Mouse (Mus musculus) kidney, postnatal 0 days (tissue): Measurements from ENCODE around the gene Mecom. TPM values are rescaled to one million over a fixed set of nuclear protein-coding genes. Genes with fewer than 3 reads are reported as not detected.

Source experiments
- ATAC-seq: fragments of 200-750 bp; cut with Nextera tagmentation; replicated peaks from 2 replicates; pipeline ENCODE4 v1.8.0; 2017; ENCODE audit warnings: low read depth, moderate number of reproducible peaks, moderate TSS enrichment, moderate library complexity; ENCODE audit not compliant: low FRiP score
- DNase-seq: peaks from one replicate; pipeline ENCODE4 v3.0.0-alpha.2; 2016; ENCODE audit warnings: low spot score
- H3K27ac ChIP-seq: fragments of 300-500 bp; sonication (generic); 2 replicates; pipeline ENCODE4 v1.5.1; 2014; ENCODE audit warnings: mild to moderate bottlenecking
- H3K27me3 ChIP-seq: fragments of 300-500 bp; sonication (generic); 2 replicates; pipeline ENCODE4 v1.6.1; 2014; ENCODE audit warnings: low read length, mixed read lengths; ENCODE audit not compliant: insufficient read depth
- H3K36me3 ChIP-seq: fragments of 300-500 bp; sonication (generic); 2 replicates; pipeline ENCODE4 v1.6.1; 2014; ENCODE audit warnings: low read length, mixed read lengths; ENCODE audit not compliant: insufficient read depth
- H3K4me1 ChIP-seq: fragments of 300-500 bp; sonication (generic); replicated peaks from 2 replicates; pipeline ENCODE4 v1.6.1; 2014; ENCODE audit warnings: antibody characterized with exemption, low read length, mixed read lengths; ENCODE audit not compliant: insufficient read depth
- H3K4me2 ChIP-seq: fragments of 300-500 bp; sonication (generic); 2 replicates; pipeline ENCODE4 v1.6.1; 2014; ENCODE audit warnings: mild to moderate bottlenecking, low read length, moderate library complexity, mixed read lengths
- H3K4me3 ChIP-seq: fragments of 300-500 bp; sonication (generic); replicated peaks from 2 replicates; pipeline ENCODE4 v1.5.1; 2014; ENCODE audit warnings: low read depth, low read length
- H3K9ac ChIP-seq: fragments of 300-500 bp; sonication (generic); 2 replicates; pipeline ENCODE4 v1.6.1; 2014; ENCODE audit warnings: low read depth, low read length
- H3K9me3 ChIP-seq: fragments of 300-500 bp; sonication (generic); replicated peaks from 2 replicates; pipeline ENCODE4 v1.6.1; 2016; ENCODE audit warnings: low read length, inconsistent platforms, mixed read lengths
- CTCF ChIP-seq: IDR thresholded peaks from 2 replicates; pipeline ENCODE4 v1.5.1; 2016; ENCODE audit warnings: antibody characterized with exemption, low read depth, mild to moderate bottlenecking, moderate library complexity
- WGBS: fragments of 180-500 bp; shearing (Covaris S2); extraction: QIAGEN DNeasy Blood & Tissue Kit; methylation state at CpG from one replicate; pipeline ENCODE4 v1.1.7; 2014; 5-methylcytosine and 5-hydroxymethylcytosine counted together
- polyA plus RNA-seq: library from polyadenylated mRNA; unstranded; fragments of >200 nt; fragmentation: Nextera tagmentation; extraction: Ambion mirVana; gene quantifications from 2 replicates; pipeline ENCODE4 v1.2.1, GENCODE M21; 2015

Mecom gene
- polyA plus RNA-seq, 1 experiment from 2014 or later = 54.7 TPM

DNA sequence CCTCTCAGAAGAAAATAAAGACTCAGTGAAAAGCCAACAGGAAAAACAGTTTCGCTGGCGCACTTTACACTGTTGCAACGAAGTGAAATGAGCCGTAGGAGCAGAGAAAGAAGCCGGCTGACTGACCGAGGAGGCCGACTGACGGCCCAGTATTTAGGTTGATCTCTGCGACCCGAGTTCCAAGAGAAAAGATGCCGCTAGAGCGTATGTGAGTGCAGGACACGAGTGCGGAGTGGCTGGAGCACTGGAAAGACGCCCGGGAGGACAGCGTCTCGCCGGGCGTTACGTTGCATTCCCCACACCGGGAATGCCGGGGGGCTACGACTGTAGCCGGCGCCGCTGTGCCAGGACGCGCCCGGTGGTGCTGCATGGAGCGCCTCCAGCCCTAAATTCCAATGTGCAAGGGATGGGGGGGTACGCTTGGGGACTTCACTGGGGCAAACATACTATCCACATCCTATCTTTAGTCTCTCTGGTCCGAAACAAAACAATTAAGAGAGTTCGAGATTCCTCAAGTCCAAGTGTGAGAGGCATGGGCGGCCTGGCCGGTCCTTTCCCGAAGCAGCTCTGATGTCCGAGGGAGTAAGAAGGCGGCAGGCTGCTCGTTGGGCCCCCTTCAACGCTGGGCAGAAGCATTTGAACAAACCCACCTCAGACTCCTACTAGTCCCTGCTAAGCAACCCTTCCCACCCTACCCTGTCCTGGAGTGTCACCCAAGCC is 40.1 kb downstream of the Mecom start:
- peak overlapping the region; percentile 73 for H3K4me2 ChIP-seq
- peak overlapping the region; percentile 52 for H3K4me3 ChIP-seq
- WGBS = under 1% methylated on average over 41 of the region's 41 CpGs
- no peaks in the 10 kb centered on the region for H3K36me3 ChIP-seq
- no peak for TF ChIP-seq CTCF
- H3K4me1 ChIP-seq = peaks cover 11% of the 10 kb centered on the region
- H3K9me3 ChIP-seq = no peaks in the 10 kb centered on the region
- peak overlapping the region; percentile 93 for H3K27ac ChIP-seq
- DNase-seq = peak; percentile 69
- H3K9ac ChIP-seq = peak overlapping the region; percentile 76
- peaks cover 6% of the 10 kb centered on the region; the same call in 1 of the 2 replicates for H3K27me3 ChIP-seq
- 0 out of 2 replicates have a peak, but pooled peaks have one; percentile 5 for ATAC-seq

DNA sequence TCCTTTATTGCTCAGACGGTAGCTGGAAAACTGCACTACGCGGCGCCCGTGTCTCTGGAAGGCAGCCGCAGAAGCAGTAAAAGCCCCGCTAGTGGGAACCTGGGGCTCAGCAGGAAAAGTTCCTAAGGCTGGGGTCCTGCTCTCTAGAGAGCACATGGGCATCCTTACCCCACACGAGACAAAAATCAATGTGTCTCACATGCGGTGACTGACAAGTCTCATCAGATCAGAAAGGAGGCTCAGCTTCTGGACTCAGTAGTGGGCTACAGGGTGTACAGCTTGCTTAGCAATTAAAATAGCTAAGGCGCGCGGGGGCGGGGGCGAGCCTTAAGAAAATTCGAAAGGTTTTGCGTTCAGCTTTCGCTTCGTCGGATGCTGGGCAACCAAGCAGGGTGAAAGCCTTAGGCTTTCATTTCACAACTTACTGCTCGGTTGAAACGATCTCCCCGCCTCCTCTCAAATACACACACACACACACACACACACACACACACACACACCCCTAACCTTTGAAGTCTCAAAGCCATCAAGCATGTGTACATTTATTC is 40.7 kb downstream of the Mecom start:
- ATAC-seq (no peak; the same call in 1 of the 2 replicates), DNase-seq (peak; percentile 79)
- Histone ChIP-seq H3K4me2 (peak overlapping the region; percentile 73), H3K9ac (peak overlapping the region; percentile 76), H3K36me3 (no peaks in the 10 kb centered on the region), H3K4me3 (peak overlapping the region; percentile 52), H3K27me3 (peaks cover 6% of the 10 kb centered on the region; the same call in 1 of the 2 replicates), H3K9me3 (no peaks in the 10 kb centered on the region), H3K27ac (peak overlapping the region; percentile 93), H3K4me1 (peaks cover 11% of the 10 kb centered on the region)
- no peak for TF ChIP-seq CTCF
- under 1% methylated on average over 22 of the region's 22 CpGs for WGBS

DNA sequence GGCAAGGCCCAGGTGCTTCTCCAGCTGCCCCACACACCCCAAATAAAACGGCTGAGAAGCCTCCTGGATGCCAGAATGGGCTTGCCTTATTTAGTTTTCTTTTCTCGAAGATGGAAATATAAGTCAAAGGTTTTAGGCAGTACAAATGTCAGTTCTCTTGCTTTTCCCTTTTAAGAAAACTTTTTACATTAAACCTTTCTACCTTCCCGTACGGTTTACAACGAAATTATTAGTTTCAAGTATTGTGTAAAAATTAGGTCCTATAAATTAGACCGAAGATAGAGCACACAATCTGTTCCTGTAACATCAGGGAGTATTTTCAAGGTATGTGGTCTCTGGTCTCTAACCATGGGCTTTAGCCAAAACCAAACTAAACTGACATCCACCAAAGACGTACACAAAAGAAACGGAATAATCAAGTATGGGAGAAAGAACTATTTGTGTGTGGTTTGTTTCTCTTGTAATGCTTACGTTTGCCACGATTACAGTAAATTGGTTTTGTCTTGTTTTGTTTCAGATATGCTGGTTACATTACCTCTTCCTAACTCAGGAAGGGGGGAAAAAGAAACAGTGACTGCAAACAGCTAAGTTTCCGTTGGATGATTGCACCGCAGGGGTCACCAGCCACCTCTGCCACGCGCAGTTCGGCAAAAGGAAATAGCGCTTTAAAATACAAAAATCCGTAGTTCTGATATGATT is 41.3 kb downstream of the Mecom start:
- Histone ChIP-seq H3K4me3 (peak overlapping the region; percentile 52), H3K4me1 (peaks cover 11% of the 10 kb centered on the region), H3K9ac (peak overlapping the region; percentile 76), H3K27ac (peak overlapping the region; percentile 93), H3K9me3 (no peaks in the 10 kb centered on the region), H3K4me2 (peak overlapping the region; percentile 73), H3K27me3 (peaks cover 5% of the 10 kb centered on the region; the same call in 1 of the 2 replicates), H3K36me3 (no peaks in the 10 kb centered on the region)
- ATAC-seq (no peak), DNase-seq (peak; percentile 37)
- no peak for TF ChIP-seq CTCF
- WGBS = 9% methylated on average over 17 of the region's 17 CpGs

DNA sequence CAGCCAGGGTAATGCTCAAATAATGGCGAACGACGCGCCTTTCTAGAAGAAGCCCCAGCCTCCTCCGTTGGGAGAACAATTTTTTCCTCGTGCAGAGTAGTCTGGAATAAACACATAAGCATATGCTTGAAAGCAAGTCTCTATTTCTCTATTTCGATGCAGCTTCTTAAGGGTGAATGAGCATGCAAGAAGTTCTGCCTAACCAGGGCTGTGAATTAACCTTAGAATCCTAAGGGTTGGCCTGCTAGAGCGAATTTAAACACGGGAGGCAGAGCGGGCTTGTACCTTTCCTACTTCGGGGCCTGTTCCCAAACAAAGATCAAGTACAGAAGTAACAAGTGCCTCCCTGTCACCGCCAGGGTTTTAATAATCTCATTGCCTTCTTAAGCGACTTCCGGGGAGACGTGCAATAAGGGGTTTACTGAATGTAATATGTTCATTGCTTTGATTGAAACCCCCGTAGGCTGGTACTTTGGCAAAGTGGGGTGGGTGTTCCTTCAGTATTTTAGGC is 42.0 kb downstream of the Mecom start:
- Histone ChIP-seq H3K27me3 (no peaks in the 10 kb centered on the region), H3K4me2 (peak overlapping the region; percentile 73), H3K27ac (peak overlapping the region; percentile 93), H3K4me3 (peak overlapping the region; percentile 52; the same call in 1 of the 2 replicates), H3K36me3 (no peaks in the 10 kb centered on the region), H3K9me3 (no peaks in the 10 kb centered on the region), H3K4me1 (peaks cover 9% of the 10 kb centered on the region), H3K9ac (peak overlapping the region; percentile 6; the same call in 1 of the 2 replicates)
- DNase-seq = peak; percentile 46
- 24% methylated on average over 16 of the region's 16 CpGs for WGBS
- no peak for ATAC-seq
- TF ChIP-seq CTCF = no peak

DNA sequence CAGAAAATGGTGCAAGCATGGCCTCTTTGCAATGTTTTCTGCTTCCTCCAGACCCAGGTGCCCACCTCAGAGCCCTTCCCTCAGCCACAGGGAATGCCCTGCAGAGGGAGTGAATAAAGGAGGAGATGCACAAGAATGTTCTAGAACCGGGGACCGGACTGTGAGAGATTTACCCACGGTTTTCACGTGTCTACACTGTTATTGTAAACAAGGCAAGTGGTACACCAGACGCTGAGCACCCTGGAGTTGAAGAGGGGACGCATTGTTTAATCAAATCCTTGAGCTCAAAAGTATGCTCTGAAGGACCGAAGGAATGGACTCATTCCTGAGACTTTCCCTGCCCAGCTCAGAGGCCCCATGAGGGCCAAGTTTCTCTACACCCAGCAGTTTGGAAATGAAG is 43.2 kb downstream of the Mecom start:
- no peak overlapping the region for H3K9ac ChIP-seq
- DNase-seq (no peak), ATAC-seq (no peak)
- no peak overlapping the region for H3K4me3 ChIP-seq
- H3K27me3 ChIP-seq = no peaks in the 10 kb centered on the region
- peak overlapping the region; percentile 73; the same call in 1 of the 2 replicates for H3K4me2 ChIP-seq
- no peaks in the 10 kb centered on the region for H3K36me3 ChIP-seq
- peak overlapping the region; percentile 93 for H3K27ac ChIP-seq
- no peaks in the 10 kb centered on the region for H3K9me3 ChIP-seq
- TF ChIP-seq CTCF = no peak
- WGBS = 29% methylated on average over 7 of the region's 7 CpGs
- peaks cover 8% of the 10 kb centered on the region for H3K4me1 ChIP-seq

DNA sequence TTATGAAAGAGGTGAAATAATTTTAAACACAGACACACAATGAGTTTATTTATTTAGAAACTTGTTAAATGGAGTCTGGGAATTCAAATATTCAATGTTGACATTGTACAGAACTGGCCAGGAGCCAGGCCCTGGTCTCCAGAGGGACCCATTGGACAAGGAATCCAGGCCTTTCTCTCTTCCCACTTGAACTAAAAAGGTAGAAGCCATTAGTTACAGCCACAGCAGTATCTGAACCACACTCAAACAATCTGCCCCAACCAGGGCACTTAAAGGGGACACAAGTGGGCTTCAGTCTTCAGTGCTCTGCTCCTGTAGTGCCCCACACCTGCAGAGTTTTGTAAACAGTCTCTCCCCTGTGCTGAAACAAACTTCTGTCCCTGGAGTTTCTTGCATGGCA is 44.0 kb downstream of the Mecom start:
- Histone ChIP-seq H3K4me1 (peaks cover 8% of the 10 kb centered on the region), H3K4me3 (no peak overlapping the region), H3K4me2 (peak overlapping the region; percentile 73; the same call in 1 of the 2 replicates), H3K9ac (no peak overlapping the region), H3K27me3 (no peaks in the 10 kb centered on the region), H3K27ac (peak overlapping the region; percentile 93), H3K36me3 (no peaks in the 10 kb centered on the region), H3K9me3 (no peaks in the 10 kb centered on the region)
- no peak for TF ChIP-seq CTCF
- ATAC-seq (no peak), DNase-seq (peak; percentile 54)
